Mouse (Mus musculus) kidney, postnatal 25 days (tissue): ENCODE measurements around the gene A4galt.
"Not testable (repeated sequence)": the region's sequence is repeated elsewhere in the genome, so short reads cannot be mapped to it uniquely, and the experiment has no call there.

Experiments
- DNase-seq, 2 experiments: peaks; one replicate each; pipeline ENCODE4 v3.0.0; 2021; ENCODE audit warnings: mixed read lengths in 2 of 2

Gene A4galt

GRCm38 (mm10) chr15:83251176-83252004, at the start of gene A4galt:
TSS of gene A4galt (minus strand) at chr15:83251774.
- DNase-seq: peak; percentile 73 to 89

GRCm38 (mm10) chr15:83299916-83300582, 48.5 kb upstream of the A4galt start:
- peak; percentile 50 to 70 for DNase-seq

- DNase-seq: no peak
Observed at GRCm38 (mm10) chr15:83299450-83299849, 47.9 kb upstream of the A4galt start.

- DNase-seq: no peak
Observed at GRCm38 (mm10) chr15:83298810-83299209, 47.2 kb upstream of the A4galt start.

- DNase-seq: peak in 1 of 2 experiments; percentile 31
Observed at GRCm38 (mm10) chr15:83298313-83298712, 46.7 kb upstream of the A4galt start.

- DNase-seq: peak; percentile 61
Observed at GRCm38 (mm10) chr15:83296771-83297311, 45.3 kb upstream of the A4galt start.

GRCm38 (mm10) chr15:83296050-83296449, 44.5 kb upstream of the A4galt start:
- no peak for DNase-seq

- no peak for DNase-seq
Observed at GRCm38 (mm10) chr15:83294954-83295353, 43.4 kb upstream of the A4galt start.

- peak; percentile 86 to 90 for DNase-seq
Observed at GRCm38 (mm10) chr15:83293706-83294645, 42.4 kb upstream of the A4galt start.

GRCm38 (mm10) chr15:83293144-83293543, 41.6 kb upstream of the A4galt start:
- peak; percentile 79 to 90 for DNase-seq

- DNase-seq: peak; percentile 71 to 87
Observed at GRCm38 (mm10) chr15:83292261-83293056, 40.9 kb upstream of the A4galt start.

GRCm38 (mm10) chr15:83290899-83291298, 39.3 kb upstream of the A4galt start:
- DNase-seq: no peak

- DNase-seq: no peak
Observed at GRCm38 (mm10) chr15:83284828-83285227, 33.3 kb upstream of the A4galt start.

GRCm38 (mm10) chr15:83282397-83282796, 30.8 kb upstream of the A4galt start:
- no peak for DNase-seq

- no peak for DNase-seq
Observed at GRCm38 (mm10) chr15:83281303-83281702, 29.7 kb upstream of the A4galt start.

- DNase-seq: no peak
Observed at GRCm38 (mm10) chr15:83278579-83278978, 27.0 kb upstream of the A4galt start.

GRCm38 (mm10) chr15:83277451-83277850, 25.9 kb upstream of the A4galt start:
- DNase-seq: no peak

GRCm38 (mm10) chr15:83274237-83274636, 22.7 kb upstream of the A4galt start:
- DNase-seq: not testable (repeated sequence)

- DNase-seq: no peak
Observed at GRCm38 (mm10) chr15:83273017-83273416, 21.4 kb upstream of the A4galt start.

- DNase-seq: not testable (repeated sequence)
Observed at GRCm38 (mm10) chr15:83271221-83271620, 19.6 kb upstream of the A4galt start.

GRCm38 (mm10) chr15:83269985-83270384, 18.4 kb upstream of the A4galt start:
- DNase-seq: not testable (repeated sequence)

- DNase-seq: peak; percentile 13 to 65
Observed at GRCm38 (mm10) chr15:83268428-83268827, 16.9 kb upstream of the A4galt start.
